Mouse (Mus musculus): ENCODE results near the gene Actn2.

The Actn2 gene

GRCm38 (mm10) chr13:12340183-12340975 is at the start of gene Actn2:
Gene Actn2 (minus strand): TSS chr13:12340760.
- peak; percentile 55 to 68 for DNase-seq (ENCODE audit: low spot score in 2 of 2)

- no peak for DNase-seq (ENCODE audit: low spot score in 2 of 2)
These were observed 45.7 kb upstream of the Actn2 start for GRCm38 (mm10) chr13:12386286-12386685.

DNA sequence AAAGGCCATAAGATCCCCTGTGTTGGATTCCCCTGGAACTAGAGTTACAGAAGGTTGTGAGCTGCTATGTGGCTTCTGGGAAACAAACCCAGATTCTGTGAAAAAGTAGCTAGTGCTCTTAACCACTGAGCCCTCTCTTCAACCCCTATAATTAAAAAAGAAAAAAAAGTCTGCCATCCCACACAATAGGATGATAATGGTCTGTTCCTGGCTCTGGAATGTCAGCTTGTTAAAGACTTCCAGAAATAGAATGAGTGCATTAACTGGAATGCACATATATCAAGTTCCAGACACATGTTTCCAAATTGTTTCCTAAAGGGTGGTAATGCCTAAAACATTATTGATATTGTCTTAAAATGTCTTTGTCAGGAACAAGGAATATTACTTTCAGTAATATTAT is 44.2 kb upstream of the Actn2 start:
- no peak for DNase-seq (ENCODE audit: low spot score in 2 of 2)

GRCm38 (mm10) chr13:12376778-12377177 is 36.2 kb upstream of the Actn2 start:
- no peak for DNase-seq (ENCODE audit: low spot score in 2 of 2)

DNA sequence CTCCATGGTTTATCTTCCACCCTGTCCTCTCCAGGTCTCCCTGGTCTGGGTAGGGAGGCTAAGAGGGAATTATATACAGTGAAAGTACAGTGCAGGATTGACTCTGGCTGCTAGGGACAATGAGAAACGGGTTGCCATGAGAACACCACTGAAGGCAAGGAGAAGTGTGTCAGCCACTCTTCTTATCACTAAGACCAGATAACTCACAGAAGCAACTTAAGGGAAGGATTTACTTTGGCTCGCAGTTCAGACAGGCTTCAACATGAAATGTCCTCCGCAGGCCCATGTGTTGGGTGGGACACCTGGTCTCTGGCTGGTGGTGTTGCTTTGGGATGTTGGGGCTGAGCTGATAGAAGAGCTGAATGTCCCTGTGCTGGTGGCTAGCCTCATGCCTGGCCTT is 32.2 kb upstream of the Actn2 start:
- no peak for DNase-seq (ENCODE audit: low spot score in 2 of 2)

DNA sequence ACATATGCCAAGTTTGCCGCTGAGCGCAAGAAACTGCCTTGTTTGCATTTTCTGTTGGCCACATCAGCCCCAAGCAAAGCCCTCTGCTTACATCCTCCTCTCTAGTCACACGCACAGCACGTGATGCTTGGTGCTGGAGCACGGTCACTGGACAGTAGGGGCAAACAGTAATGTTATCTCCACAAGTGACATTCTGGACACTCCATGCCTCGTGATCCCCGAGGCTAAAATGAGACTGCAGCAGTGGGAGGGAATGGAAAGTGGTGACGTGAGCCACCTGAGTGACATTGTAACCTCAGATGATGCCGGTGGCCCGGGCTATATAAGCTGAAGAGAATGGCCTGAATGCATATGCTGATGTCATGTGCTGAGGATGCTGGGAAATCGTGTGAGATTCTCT is 29.4 kb upstream of the Actn2 start:
- DNase-seq (ENCODE audit: low spot score in 2 of 2): no peak

GRCm38 (mm10) chr13:12369041-12369621 is 28.6 kb upstream of the Actn2 start:
- no peak for DNase-seq (ENCODE audit: low spot score in 2 of 2)

- no peak for DNase-seq (ENCODE audit: low spot score in 2 of 2)
These were observed 20.9 kb upstream of the Actn2 start for GRCm38 (mm10) chr13:12361486-12361885.

GRCm38 (mm10) chr13:12357554-12357953 is 17.0 kb upstream of the Actn2 start:
- DNase-seq (ENCODE audit: low spot score in 2 of 2): no peak

- DNase-seq (ENCODE audit: low spot score in 2 of 2): no peak
These were observed 15.6 kb upstream of the Actn2 start for GRCm38 (mm10) chr13:12356184-12356583.

- no peak for DNase-seq (ENCODE audit: low spot score in 2 of 2)
These were observed 8.8 kb upstream of the Actn2 start for GRCm38 (mm10) chr13:12349197-12349824.

- no peak for DNase-seq (ENCODE audit: low spot score in 2 of 2)
These were observed 6.3 kb upstream of the Actn2 start for GRCm38 (mm10) chr13:12346837-12347236.

- DNase-seq (ENCODE audit: low spot score in 2 of 2): no peak
These were observed 887 bp upstream of the Actn2 start for GRCm38 (mm10) chr13:12341447-12341846.

GRCm38 (mm10) chr13:12339446-12339845 is 1.1 kb downstream of the Actn2 start:
- DNase-seq (ENCODE audit: low spot score in 2 of 2): no peak

GRCm38 (mm10) chr13:12337752-12338151 is 2.8 kb downstream of the Actn2 start:
- DNase-seq (ENCODE audit: low spot score in 2 of 2): no peak

GRCm38 (mm10) chr13:12334016-12334415 is 6.5 kb downstream of the Actn2 start:
- DNase-seq (ENCODE audit: low spot score in 2 of 2): no peak

GRCm38 (mm10) chr13:12331528-12331927 is 9.0 kb downstream of the Actn2 start:
- no peak for DNase-seq (ENCODE audit: low spot score in 2 of 2)

GRCm38 (mm10) chr13:12328392-12328791 is 12.2 kb downstream of the Actn2 start:
- DNase-seq (ENCODE audit: low spot score in 2 of 2): no peak

DNA sequence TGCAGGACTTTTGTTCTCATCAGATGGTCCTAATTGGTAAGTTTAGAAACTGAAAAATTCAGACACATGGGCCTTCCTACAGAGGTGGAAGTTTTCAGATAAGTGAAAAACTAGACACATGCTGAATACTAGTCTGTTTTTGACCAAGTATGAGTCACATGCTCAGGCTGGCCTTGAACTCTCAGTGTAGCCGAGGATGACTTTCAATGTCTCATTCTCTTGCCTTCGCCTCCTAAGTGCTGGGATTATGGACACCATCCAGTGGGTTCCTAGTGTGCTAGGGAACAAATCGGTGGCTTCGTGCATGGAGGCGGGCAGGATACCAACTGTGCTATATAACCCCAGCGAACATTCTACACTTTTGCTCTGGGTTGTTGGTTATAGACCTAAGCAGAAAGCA is 13.0 kb downstream of the Actn2 start:
- no peak for DNase-seq (ENCODE audit: low spot score in 2 of 2)

GRCm38 (mm10) chr13:12323076-12323625 is 17.4 kb downstream of the Actn2 start:
- no peak for DNase-seq (ENCODE audit: low spot score in 2 of 2)

DNA sequence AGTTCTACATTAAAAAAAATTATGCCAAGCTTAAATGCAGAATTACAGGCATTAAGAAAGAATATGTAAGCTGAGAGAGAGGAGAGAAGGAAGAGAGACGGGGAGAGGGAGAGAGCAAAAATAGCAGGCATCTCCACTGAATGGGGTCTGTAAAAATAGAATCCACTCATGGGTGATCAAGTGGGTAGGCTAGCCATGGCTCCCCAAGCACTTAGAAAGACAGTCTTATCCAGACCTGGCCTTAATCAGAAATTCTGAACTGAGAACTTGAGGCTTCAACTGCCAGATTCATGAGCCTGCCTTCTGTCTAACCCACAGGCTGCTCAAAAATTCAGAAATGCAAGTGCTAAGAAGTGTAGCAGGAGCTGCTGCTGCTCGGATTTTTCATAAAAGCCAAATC is 20.4 kb downstream of the Actn2 start:
- no peak for DNase-seq (ENCODE audit: low spot score in 2 of 2)

DNA sequence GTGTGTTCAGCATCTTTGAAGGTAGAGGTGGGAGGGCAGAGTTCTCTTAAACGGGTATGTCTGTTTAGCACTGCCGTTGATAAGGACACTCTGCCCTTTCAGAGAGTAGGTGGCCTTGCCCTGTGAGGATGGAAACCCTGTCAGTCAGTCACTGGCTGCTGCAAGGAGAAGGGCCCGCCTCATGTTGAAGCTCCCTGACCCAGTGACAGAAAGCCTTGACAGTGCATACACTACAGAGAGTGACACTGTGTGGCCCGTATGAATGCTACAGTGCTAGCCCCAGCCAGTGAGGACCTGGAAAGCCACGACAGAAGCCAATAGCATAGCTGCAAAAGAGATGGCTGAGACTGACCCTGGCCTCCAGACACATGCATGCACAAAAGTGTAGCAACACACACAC is 22.5 kb downstream of the Actn2 start:
- DNase-seq (ENCODE audit: low spot score in 2 of 2): no peak

Data from cerebellum, postnatal 4 days (tissue).